Mouse (Mus musculus): Measurements from ENCODE around the gene Sac3d1. TPM values are rescaled to one million over a fixed set of nuclear protein-coding genes. Genes with fewer than 3 reads are reported as not detected.

The Sac3d1 gene
- polyA plus RNA-seq, 1 experiment from 2014 or later: 57.5 TPM

Other genes starting within 250 kb of the Sac3d1 start
- 17.6 and 18.0 TPM in 2 replicates for gene Frmd8, start 243.4 kb downstream of the Sac3d1 start, polyA plus RNA-seq (2015; fragmentation: Nextera tagmentation; extraction: Ambion mirVana)
- gene Slc25a45, start 240.8 kb downstream of the Sac3d1 start, polyA plus RNA-seq (2015; fragmentation: Nextera tagmentation; extraction: Ambion mirVana): 2.6 TPM in 2 replicates
- 10.7 and 11.7 TPM in 2 replicates for gene Tigd3, start 224.5 kb downstream of the Sac3d1 start, polyA plus RNA-seq (2015; fragmentation: Nextera tagmentation; extraction: Ambion mirVana)
- 111 and 113 TPM in 2 replicates for gene Dpf2, start 205.6 kb downstream of the Sac3d1 start, polyA plus RNA-seq (2015; fragmentation: Nextera tagmentation; extraction: Ambion mirVana)
- gene Cdc42ep2, start 193.8 kb downstream of the Sac3d1 start, polyA plus RNA-seq (2015; fragmentation: Nextera tagmentation; extraction: Ambion mirVana): 19.0 and 20.3 TPM in 2 replicates
- gene Pola2, start 154.4 kb downstream of the Sac3d1 start, polyA plus RNA-seq (2015; fragmentation: Nextera tagmentation; extraction: Ambion mirVana): 26.7 and 28.1 TPM in 2 replicates
- gene Slc22a20, start 132.5 kb downstream of the Sac3d1 start, polyA plus RNA-seq (2015; fragmentation: Nextera tagmentation; extraction: Ambion mirVana): not detected in 2 replicates
- 4.8 and 5.8 TPM in 2 replicates for gene Capn1, start 102.8 kb downstream of the Sac3d1 start, polyA plus RNA-seq (2015; fragmentation: Nextera tagmentation; extraction: Ambion mirVana)
- 32.9 and 39.8 TPM in 2 replicates for gene Syvn1, start 72.1 kb downstream of the Sac3d1 start, polyA plus RNA-seq (2015; fragmentation: Nextera tagmentation; extraction: Ambion mirVana)
- gene Mrpl49, start 60.9 kb downstream of the Sac3d1 start, polyA plus RNA-seq (2015; fragmentation: Nextera tagmentation; extraction: Ambion mirVana): 62.3 and 64.4 TPM in 2 replicates
- 503 and 507 TPM in 2 replicates for gene Fau, start 60.8 kb downstream of the Sac3d1 start, polyA plus RNA-seq (2015; fragmentation: Nextera tagmentation; extraction: Ambion mirVana)
- 33.0 and 34.8 TPM in 2 replicates for gene Znhit2, start 57.5 kb downstream of the Sac3d1 start, polyA plus RNA-seq (2015; fragmentation: Nextera tagmentation; extraction: Ambion mirVana)
- 58.6 and 60.1 TPM in 2 replicates for gene Tm7sf2, start 50.3 kb downstream of the Sac3d1 start, polyA plus RNA-seq (2015; fragmentation: Nextera tagmentation; extraction: Ambion mirVana)
- 84.8 and 94.0 TPM in 2 replicates for gene Vps51, start 41.4 kb downstream of the Sac3d1 start, polyA plus RNA-seq (2015; fragmentation: Nextera tagmentation; extraction: Ambion mirVana)
- gene Tmem262, start 38.6 kb downstream of the Sac3d1 start, polyA plus RNA-seq (2015; fragmentation: Nextera tagmentation; extraction: Ambion mirVana): not detected in 2 replicates
- gene Gm28374, start 36.4 kb downstream of the Sac3d1 start, polyA plus RNA-seq (2015; fragmentation: Nextera tagmentation; extraction: Ambion mirVana): 1.3 and 1.4 TPM in 2 replicates
- gene Zfpl1, start 33.7 kb downstream of the Sac3d1 start, polyA plus RNA-seq (2015; fragmentation: Nextera tagmentation; extraction: Ambion mirVana): 79.3 and 82.0 TPM in 2 replicates
- gene Cdca5, start 33.7 kb downstream of the Sac3d1 start, polyA plus RNA-seq (2015; fragmentation: Nextera tagmentation; extraction: Ambion mirVana): 8.4 and 9.6 TPM in 2 replicates
- not detected in 2 replicates for gene AC131692.1, start 24.2 kb downstream of the Sac3d1 start, polyA plus RNA-seq (2015; fragmentation: Nextera tagmentation; extraction: Ambion mirVana)
- 0.54 and 0.60 TPM in 2 replicates for gene Naaladl1, start 12.9 kb downstream of the Sac3d1 start, polyA plus RNA-seq (2015; fragmentation: Nextera tagmentation; extraction: Ambion mirVana)
- gene Snx15, start 9.7 kb upstream of the Sac3d1 start, polyA plus RNA-seq (2015; fragmentation: Nextera tagmentation; extraction: Ambion mirVana): 61.7 and 65.4 TPM in 2 replicates
- not detected in 2 replicates for gene Batf2, start 22.3 kb upstream of the Sac3d1 start, polyA plus RNA-seq (2015; fragmentation: Nextera tagmentation; extraction: Ambion mirVana)
- 141 and 147 TPM in 2 replicates for gene Arl2, start 22.9 kb upstream of the Sac3d1 start, polyA plus RNA-seq (2015; fragmentation: Nextera tagmentation; extraction: Ambion mirVana)
- not detected in 2 replicates for gene Majin, start 65.7 kb upstream of the Sac3d1 start, polyA plus RNA-seq (2015; fragmentation: Nextera tagmentation; extraction: Ambion mirVana)
- 0.56 TPM in 1 of 2 replicates, not detected in the other for gene Gpha2, start 107.7 kb upstream of the Sac3d1 start, polyA plus RNA-seq (2015; fragmentation: Nextera tagmentation; extraction: Ambion mirVana)
- gene Ppp2r5b, start 117.2 kb upstream of the Sac3d1 start, polyA plus RNA-seq (2015; fragmentation: Nextera tagmentation; extraction: Ambion mirVana): 134 and 162 TPM in 2 replicates
- gene Atg2a, start 123.0 kb upstream of the Sac3d1 start, polyA plus RNA-seq (2015; fragmentation: Nextera tagmentation; extraction: Ambion mirVana): 13.3 and 16.1 TPM in 2 replicates
- gene Ehd1, start 158.1 kb upstream of the Sac3d1 start, polyA plus RNA-seq (2015; fragmentation: Nextera tagmentation; extraction: Ambion mirVana): 92.5 and 103 TPM in 2 replicates
- gene Cdc42bpg, start 187.8 kb upstream of the Sac3d1 start, polyA plus RNA-seq (2015; fragmentation: Nextera tagmentation; extraction: Ambion mirVana): 0.36 and 0.38 TPM in 2 replicates
- gene Men1, start 216.3 kb upstream of the Sac3d1 start, polyA plus RNA-seq (2015; fragmentation: Nextera tagmentation; extraction: Ambion mirVana): 78.8 and 82.3 TPM in 2 replicates
- 20.1 and 21.8 TPM in 2 replicates for gene Map4k2, start 222.5 kb upstream of the Sac3d1 start, polyA plus RNA-seq (2015; fragmentation: Nextera tagmentation; extraction: Ambion mirVana)
- gene Sf1, start 245.0 kb upstream of the Sac3d1 start, polyA plus RNA-seq (2015; fragmentation: Nextera tagmentation; extraction: Ambion mirVana): 103 and 117 TPM in 2 replicates